Mouse (Mus musculus): ENCODE measurements around the gene Btnl10.

GRCm38 (mm10) chr11:58951210-58951609 lies 33.5 kb downstream of the Btnl10 start:
- TF ChIP-seq GATA1 (IDR thresholded peaks at IDR 0.05; ENCODE audit: borderline replicate concordance, low read length) (no peak), CTCF (IDR thresholded peaks at IDR 0.05; ENCODE audit: low read depth, low read length) (no peak)
